Mouse (Mus musculus): Measurements from ENCODE around the gene Opa1.

DNA sequence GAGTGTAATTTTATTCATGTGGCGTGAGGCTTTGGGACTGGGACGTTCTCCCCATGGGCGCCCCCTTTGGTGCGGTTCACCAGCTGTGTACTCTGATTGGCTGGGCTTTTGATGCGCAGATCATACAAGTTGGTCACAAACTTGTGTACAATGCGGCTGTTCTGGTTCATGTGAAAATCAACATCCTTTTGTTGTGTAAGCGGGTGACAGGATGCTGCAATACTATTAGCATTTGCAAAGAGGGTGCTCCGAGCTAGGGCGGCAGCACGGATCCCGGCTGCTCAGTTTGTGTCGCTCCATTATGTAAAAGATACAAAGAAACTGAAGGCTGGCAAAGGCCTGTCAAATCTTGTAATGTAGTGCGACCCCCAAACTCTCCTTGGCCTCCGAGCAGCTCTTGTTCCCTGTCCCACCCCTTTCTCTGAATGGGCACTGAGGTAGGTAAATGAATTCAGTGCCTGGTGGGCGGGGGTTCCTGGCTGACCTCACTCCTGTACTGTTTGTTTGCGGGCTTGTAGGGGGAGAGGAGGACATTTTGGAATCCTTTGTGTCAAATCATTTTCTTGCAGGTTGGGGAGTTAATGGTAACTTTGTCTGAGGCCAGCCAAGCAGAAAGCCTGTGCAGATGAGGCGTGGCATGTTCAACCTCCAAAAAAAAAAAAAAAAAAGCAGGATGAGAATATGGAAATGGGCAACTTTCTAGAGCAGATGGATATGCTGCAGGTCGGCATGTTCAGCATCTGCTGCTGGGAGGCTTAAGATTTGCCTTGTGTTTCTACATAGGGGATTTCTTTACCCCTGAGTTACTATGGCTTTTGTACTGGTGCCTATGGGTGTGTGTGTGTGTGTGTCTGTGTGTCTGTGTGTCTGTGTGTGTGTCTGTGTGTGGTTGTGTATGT lies 78.8 kb downstream of the Opa1 start:
- TF ChIP-seq POLR2A (IDR thresholded peaks at IDR 0.05; ENCODE audit: borderline replicate concordance, extremely low read depth, low read depth, low read length) (no peak), CTCF (IDR thresholded peaks at IDR 0.05; ENCODE audit: insufficient read depth, low read length) (no peak)
